Mouse (Mus musculus): Measurements from ENCODE around the gene Ttll12. TPM values are rescaled to one million over a fixed set of nuclear protein-coding genes. Genes with fewer than 3 reads are reported as not detected.
A peak's percentile ranks its signal among the peaks of the same experiment; 100 is the strongest.

The Ttll12 gene
- polyA plus RNA-seq, 2 experiments = 29.9 to 36.2 TPM

DNA sequence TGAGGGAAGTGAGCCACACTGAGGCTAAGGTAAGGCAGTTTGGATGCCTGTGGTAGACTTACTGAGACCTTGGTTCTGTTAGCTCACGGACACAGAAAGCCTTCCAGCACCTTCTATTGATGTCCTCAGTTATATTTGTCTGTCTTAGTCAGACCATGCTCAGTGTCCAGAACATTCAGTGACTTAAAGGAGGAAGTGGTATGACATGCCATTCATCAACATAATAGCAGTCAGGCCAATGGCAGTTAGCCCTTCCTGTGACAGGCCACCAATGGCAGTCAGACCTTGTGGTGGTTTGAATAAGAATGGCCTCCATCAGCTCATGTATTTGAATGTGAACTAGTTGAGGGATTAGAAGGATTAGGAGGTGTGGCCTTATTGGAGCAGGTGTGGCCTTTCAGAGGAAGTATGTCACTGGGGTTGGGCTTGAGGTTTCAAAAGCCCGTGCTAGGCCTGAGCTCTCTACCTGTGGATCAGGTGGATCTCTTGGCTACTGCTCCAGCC lies 31.2 kb upstream of the Ttll12 start:
- TF ChIP-seq CTCF (IDR thresholded peaks at IDR 0.05; ENCODE audit: low read depth) (no peak), EP300 (IDR thresholded peaks at IDR 0.05; ENCODE audit: low read depth) (no peak)
- no peak for DNase-seq (ENCODE audit: low read depth in 3 of 3, low spot score in 3 of 3)
- H3K9me3 ChIP-seq (ENCODE audit: control insufficient read depth, low read length) = no peaks in the 10 kb centered on the region
- H3K9ac ChIP-seq (replicated peaks) = no peak overlapping the region
- H3K27ac ChIP-seq = no peak overlapping the region
- no peak overlapping the region for H3K4me3 ChIP-seq (ENCODE audit: insufficient read depth in 1 of 2, low read depth in 2 of 2, low read length in 2 of 2)
- 77% methylated on average over 2 of the region's 2 CpGs for WGBS (ENCODE audit: insufficient replicate concordance)
- H3K36me3 ChIP-seq (replicated peaks; ENCODE audit: control insufficient read depth, insufficient read depth, low read depth) = no peaks in the 10 kb centered on the region
- no peak overlapping the region for H3K4me2 ChIP-seq (ENCODE audit: low read depth)
- no peaks in the 10 kb centered on the region for H3K27me3 ChIP-seq (ENCODE audit: control insufficient read depth, insufficient read depth, low read length)
- H3K4me1 ChIP-seq (replicated peaks; ENCODE audit: control insufficient read depth in 2 of 2, insufficient read depth in 2 of 2, low read length in 1 of 2) = no peaks in the 10 kb centered on the region
- no peak for ATAC-seq (ENCODE audit: insufficient read depth)

DNA sequence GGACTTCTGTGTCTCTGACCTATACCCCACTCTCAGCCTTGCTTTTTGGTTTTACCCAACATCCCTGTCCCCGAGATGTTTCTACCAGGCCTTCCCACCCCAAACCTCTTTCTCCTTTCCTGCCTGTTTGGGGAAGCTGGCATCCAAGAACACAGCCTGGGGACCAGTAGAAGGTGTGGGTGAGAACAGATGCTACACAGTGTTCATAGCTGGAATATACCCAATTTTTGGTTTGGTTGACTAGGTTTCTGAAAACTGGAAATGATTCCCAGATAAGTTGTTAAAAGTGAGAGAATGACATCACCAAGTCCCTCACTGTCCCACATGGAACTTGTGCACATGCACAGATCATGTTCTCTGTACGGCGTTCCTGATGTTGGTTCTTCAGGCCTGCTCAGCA lies 20.3 kb upstream of the Ttll12 start:
- Histone ChIP-seq H3K9ac (replicated peaks) (no peak overlapping the region), H3K36me3 (replicated peaks; ENCODE audit: control insufficient read depth, insufficient read depth, low read depth) (no peaks in the 10 kb centered on the region), H3K9me3 (ENCODE audit: control insufficient read depth, low read length) (no peaks in the 10 kb centered on the region), H3K4me2 (ENCODE audit: low read depth) (no peak overlapping the region), H3K4me1 (replicated peaks; ENCODE audit: control insufficient read depth in 2 of 2, insufficient read depth in 2 of 2, low read length in 1 of 2) (no peaks in the 10 kb centered on the region), H3K27ac (no peak overlapping the region), H3K27me3 (ENCODE audit: control insufficient read depth, insufficient read depth, low read length) (no peaks in the 10 kb centered on the region), H3K4me3 (ENCODE audit: insufficient read depth in 1 of 2, low read depth in 2 of 2, low read length in 2 of 2) (no peak overlapping the region)
- ATAC-seq (ENCODE audit: insufficient read depth) = no peak
- WGBS (ENCODE audit: insufficient replicate concordance) = 54% methylated on average over 3 of the region's 3 CpGs
- TF ChIP-seq CTCF (IDR thresholded peaks at IDR 0.05; ENCODE audit: low read depth) = no peak
- no peak for TF ChIP-seq EP300 (IDR thresholded peaks at IDR 0.05; ENCODE audit: low read depth)
- DNase-seq (ENCODE audit: low read depth in 3 of 3, low spot score in 3 of 3) = no peak

DNA sequence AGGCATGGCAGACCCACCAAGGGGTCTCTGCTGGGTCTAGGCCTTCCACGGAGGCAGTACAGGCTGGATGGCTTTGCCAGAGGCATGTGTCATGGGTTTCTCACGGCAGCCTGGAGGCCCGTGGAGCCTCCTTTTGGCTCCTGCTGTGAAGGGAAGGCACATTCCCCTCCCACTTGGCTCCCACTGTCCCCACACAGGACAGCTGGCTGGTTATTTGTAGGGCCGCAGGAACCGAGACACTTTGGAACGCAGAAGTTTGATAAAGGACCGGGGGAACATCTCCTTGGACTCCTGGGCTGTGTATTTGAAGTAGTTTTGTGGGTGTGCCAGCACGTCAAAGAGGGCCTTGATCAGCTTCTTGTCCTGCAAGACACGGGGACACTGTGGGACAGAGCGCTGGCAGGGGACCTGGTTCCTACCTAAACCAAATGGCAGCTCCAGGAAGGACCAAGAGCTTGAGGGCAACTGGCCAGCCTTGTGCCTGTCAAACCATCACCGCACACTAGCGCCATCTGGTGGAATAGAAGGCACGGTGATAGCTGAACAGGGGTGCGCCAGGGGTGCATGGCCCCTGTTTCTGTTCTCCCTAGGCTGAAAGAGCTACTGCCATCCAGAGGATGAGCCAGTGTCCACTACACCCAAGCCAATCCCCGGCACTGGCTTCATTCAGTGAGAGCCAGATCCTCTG lies 12.3 kb upstream of the Ttll12 start:
- DNase-seq (ENCODE audit: low read depth in 3 of 3, low spot score in 3 of 3) = peak; percentile 65 to 67 (median 67)
- H3K9ac ChIP-seq (replicated peaks) = peak overlapping the region; percentile 31
- no peak overlapping the region for H3K4me3 ChIP-seq (ENCODE audit: insufficient read depth in 1 of 2, low read depth in 2 of 2, low read length in 2 of 2)
- TF ChIP-seq CTCF (IDR thresholded peaks at IDR 0.05; ENCODE audit: low read depth) (peak; percentile 99), EP300 (IDR thresholded peaks at IDR 0.05; ENCODE audit: low read depth) (no peak)
- peak overlapping the region; percentile 27; the same call in 1 of the 2 replicates for H3K27ac ChIP-seq
- ATAC-seq (ENCODE audit: insufficient read depth) = peak; percentile 60
- H3K36me3 ChIP-seq (replicated peaks; ENCODE audit: control insufficient read depth, insufficient read depth, low read depth) = no peaks in the 10 kb centered on the region
- H3K4me1 ChIP-seq (replicated peaks; ENCODE audit: control insufficient read depth in 2 of 2, insufficient read depth in 2 of 2, low read length in 1 of 2) = peaks cover 14 to 18% of the 10 kb centered on the region in 2 experiments
- no peaks in the 10 kb centered on the region for H3K27me3 ChIP-seq (ENCODE audit: control insufficient read depth, insufficient read depth, low read length)
- H3K4me2 ChIP-seq (ENCODE audit: low read depth) = peak overlapping the region; percentile 53
- H3K9me3 ChIP-seq (ENCODE audit: control insufficient read depth, low read length) = no peaks in the 10 kb centered on the region
- WGBS (ENCODE audit: insufficient replicate concordance) = 41% methylated on average over 15 of the region's 15 CpGs

DNA sequence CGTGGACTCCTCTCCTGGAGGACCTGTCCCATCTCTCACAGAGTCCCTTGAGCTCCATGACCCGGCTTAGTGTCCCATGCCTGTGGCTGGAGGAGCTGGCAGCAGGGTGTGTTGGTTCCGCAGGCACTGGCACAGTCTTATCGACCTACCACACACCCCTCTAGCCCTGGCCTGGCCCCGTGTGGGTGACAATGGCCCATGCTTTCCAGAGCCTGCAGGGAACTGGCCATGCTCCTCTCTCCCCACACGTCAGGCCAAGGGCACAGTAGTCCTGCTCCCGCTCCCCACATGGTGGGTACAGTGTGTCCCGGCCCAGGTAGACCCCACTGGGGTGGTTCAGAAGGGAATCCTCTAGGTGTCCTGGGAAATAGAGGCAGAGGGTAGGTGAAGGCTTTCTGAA lies 11.7 kb upstream of the Ttll12 start:
- peak; percentile 85 for ATAC-seq (ENCODE audit: insufficient read depth)
- WGBS (ENCODE audit: insufficient replicate concordance) = 59% methylated on average over 8 of the region's 8 CpGs
- H3K27me3 ChIP-seq (ENCODE audit: control insufficient read depth, insufficient read depth, low read length) = no peaks in the 10 kb centered on the region
- peaks cover 14 to 20% of the 10 kb centered on the region in 2 experiments for H3K4me1 ChIP-seq (replicated peaks; ENCODE audit: control insufficient read depth in 2 of 2, insufficient read depth in 2 of 2, low read length in 1 of 2)
- no peaks in the 10 kb centered on the region for H3K36me3 ChIP-seq (replicated peaks; ENCODE audit: control insufficient read depth, insufficient read depth, low read depth)
- no peaks in the 10 kb centered on the region for H3K9me3 ChIP-seq (ENCODE audit: control insufficient read depth, low read length)
- peak overlapping the region; percentile 27; the same call in 1 of the 2 replicates for H3K27ac ChIP-seq
- H3K4me3 ChIP-seq (ENCODE audit: insufficient read depth in 1 of 2, low read depth in 2 of 2, low read length in 2 of 2) = no peak overlapping the region
- H3K4me2 ChIP-seq (ENCODE audit: low read depth) = peak overlapping the region; percentile 53
- peak; percentile 49 to 57 (median 57) for DNase-seq (ENCODE audit: low read depth in 3 of 3, low spot score in 3 of 3)
- peak overlapping the region; percentile 31 for H3K9ac ChIP-seq (replicated peaks)
- peak; percentile 38; the same call in 1 of the 2 replicates for TF ChIP-seq EP300 (IDR thresholded peaks at IDR 0.05; ENCODE audit: low read depth)
- peak; percentile 34; the same call in 1 of the 2 replicates for TF ChIP-seq CTCF (IDR thresholded peaks at IDR 0.05; ENCODE audit: low read depth)

DNA sequence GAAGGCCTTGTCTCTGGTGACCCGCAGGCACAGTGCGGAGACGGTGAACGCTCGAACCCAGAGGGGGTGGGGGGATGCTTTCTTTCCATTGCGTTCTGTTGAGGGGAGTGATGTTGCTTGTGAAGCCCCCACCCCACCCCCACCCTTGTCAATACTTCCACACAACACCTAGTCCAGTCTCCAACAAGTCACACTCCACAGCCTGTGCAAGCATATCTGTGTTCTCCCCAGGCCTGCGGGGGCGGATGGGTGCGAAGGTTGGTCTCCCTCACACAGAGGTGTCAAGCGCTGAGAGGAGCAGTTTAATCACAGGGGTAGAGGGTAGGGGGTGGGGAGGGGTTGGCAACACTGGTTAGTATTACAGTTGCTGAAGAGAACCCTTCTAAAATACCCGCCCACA lies 11.3 kb upstream of the Ttll12 start:
- TF ChIP-seq EP300 (IDR thresholded peaks at IDR 0.05; ENCODE audit: low read depth) (no peak), CTCF (IDR thresholded peaks at IDR 0.05; ENCODE audit: low read depth) (no peak)
- Histone ChIP-seq H3K4me2 (ENCODE audit: low read depth) (no peak overlapping the region; the same call in 1 of the 2 replicates), H3K27me3 (ENCODE audit: control insufficient read depth, insufficient read depth, low read length) (no peaks in the 10 kb centered on the region), H3K9ac (replicated peaks) (no peak overlapping the region), H3K36me3 (replicated peaks; ENCODE audit: control insufficient read depth, insufficient read depth, low read depth) (no peaks in the 10 kb centered on the region), H3K27ac (no peak overlapping the region), H3K9me3 (ENCODE audit: control insufficient read depth, low read length) (no peaks in the 10 kb centered on the region), H3K4me1 (replicated peaks; ENCODE audit: control insufficient read depth in 2 of 2, insufficient read depth in 2 of 2, low read length in 1 of 2) (peaks cover 15 to 23% of the 10 kb centered on the region in 2 experiments), H3K4me3 (ENCODE audit: insufficient read depth in 1 of 2, low read depth in 2 of 2, low read length in 2 of 2) (no peak overlapping the region)
- 81% methylated on average over 11 of the region's 11 CpGs for WGBS (ENCODE audit: insufficient replicate concordance)
- ATAC-seq (ENCODE audit: insufficient read depth) (peak; percentile 16; the same call in 1 of the 2 replicates), DNase-seq (ENCODE audit: low read depth in 3 of 3, low spot score in 3 of 3) (no peak)

Measured in liver, embryonic 14.5 days (tissue).